Mouse (Mus musculus): ENCODE results near the gene Sec31a. TPM values are rescaled to one million over a fixed set of nuclear protein-coding genes. Genes with fewer than 3 reads are reported as not detected.

Sec31a gene
- total and polyA plus RNA-seq, 2 experiments from 2014 or later, result 73.8 to 209 TPM

DNA sequence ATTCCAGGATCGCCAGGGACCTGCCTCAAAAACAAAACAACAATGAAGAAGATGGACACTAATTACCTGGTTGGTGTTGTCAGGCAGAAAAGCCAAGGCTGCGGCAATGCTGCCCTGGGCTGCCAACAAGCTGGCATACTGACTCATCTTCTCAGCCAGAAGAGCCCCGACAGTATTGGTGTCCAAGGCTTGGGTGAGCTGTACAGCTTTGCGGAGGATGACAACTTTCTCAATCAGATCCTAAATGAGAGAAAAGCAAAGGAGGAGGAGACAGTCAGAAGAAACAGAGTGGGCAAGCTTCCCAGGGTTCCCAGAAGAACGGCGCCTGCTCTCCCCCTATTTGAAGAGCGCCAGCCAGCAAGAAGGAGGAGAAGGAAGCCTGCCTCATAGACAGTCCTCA lies 34.9 kb downstream of the Sec31a start:
- H3K4me2 ChIP-seq (ENCODE audit: low read depth, low read length), result no peak overlapping the region
- ATAC-seq (no peak), DNase-seq (ENCODE audit: low spot score) (no peak)
- H3K4me1 ChIP-seq (ENCODE audit: insufficient read depth, low read length), result no peaks in the 10 kb centered on the region
- no peak overlapping the region for H3K9ac ChIP-seq (replicated peaks; ENCODE audit: low read length)
- 87% methylated on average over 7 of the region's 7 CpGs for WGBS
- H3K36me3 ChIP-seq (ENCODE audit: insufficient read depth, low read length), result peaks cover 80% of the 10 kb centered on the region
- no peak overlapping the region for H3K4me3 ChIP-seq (ENCODE audit: low read length)
- no peaks in the 10 kb centered on the region for H3K27me3 ChIP-seq (ENCODE audit: insufficient read depth, low read length)
- no peak overlapping the region for H3K27ac ChIP-seq
- no peaks in the 10 kb centered on the region for H3K9me3 ChIP-seq (ENCODE audit: low read length)
- no peak for TF ChIP-seq CTCF (IDR thresholded peaks at IDR 0.05; ENCODE audit: low read depth)

DNA sequence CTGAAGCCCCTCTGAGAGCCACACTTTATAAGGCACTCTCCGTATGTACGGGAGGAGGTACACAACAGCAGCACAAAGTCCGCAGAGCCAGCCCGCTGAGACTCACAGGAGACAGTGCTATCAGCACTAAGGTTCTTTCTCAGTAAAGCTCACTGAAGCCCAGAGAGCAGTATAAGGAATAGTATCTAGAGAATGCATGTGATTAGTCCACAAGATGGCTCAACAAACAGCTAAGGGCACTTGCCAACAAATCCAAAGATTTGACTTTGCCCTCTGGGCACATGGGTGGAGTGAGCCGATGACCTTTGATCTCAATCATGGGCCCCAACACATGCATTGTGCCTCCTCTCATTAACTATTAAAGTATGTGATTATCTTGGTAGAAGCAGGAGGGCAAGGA lies 35.8 kb downstream of the Sec31a start:
- H3K9me3 ChIP-seq (ENCODE audit: low read length), result no peaks in the 10 kb centered on the region
- no peaks in the 10 kb centered on the region for H3K27me3 ChIP-seq (ENCODE audit: insufficient read depth, low read length)
- no peak overlapping the region for H3K4me2 ChIP-seq (ENCODE audit: low read depth, low read length)
- peaks cover 77% of the 10 kb centered on the region for H3K36me3 ChIP-seq (ENCODE audit: insufficient read depth, low read length)
- ATAC-seq (no peak), DNase-seq (ENCODE audit: low spot score) (no peak)
- 97% methylated on average over 5 of the region's 5 CpGs for WGBS
- no peak for TF ChIP-seq CTCF (IDR thresholded peaks at IDR 0.05; ENCODE audit: low read depth)
- no peak overlapping the region for H3K4me3 ChIP-seq (ENCODE audit: low read length)
- H3K9ac ChIP-seq (replicated peaks; ENCODE audit: low read length), result no peak overlapping the region
- no peaks in the 10 kb centered on the region for H3K4me1 ChIP-seq (ENCODE audit: insufficient read depth, low read length)
- no peak overlapping the region for H3K27ac ChIP-seq

GRCm38 (mm10) chr5:100378981-100379380 lies 37.1 kb downstream of the Sec31a start:
- H3K4me2 ChIP-seq (ENCODE audit: low read depth, low read length), result no peak overlapping the region
- WGBS, result 91% methylated on average over 2 of the region's 2 CpGs
- ATAC-seq, result no peak

DNA sequence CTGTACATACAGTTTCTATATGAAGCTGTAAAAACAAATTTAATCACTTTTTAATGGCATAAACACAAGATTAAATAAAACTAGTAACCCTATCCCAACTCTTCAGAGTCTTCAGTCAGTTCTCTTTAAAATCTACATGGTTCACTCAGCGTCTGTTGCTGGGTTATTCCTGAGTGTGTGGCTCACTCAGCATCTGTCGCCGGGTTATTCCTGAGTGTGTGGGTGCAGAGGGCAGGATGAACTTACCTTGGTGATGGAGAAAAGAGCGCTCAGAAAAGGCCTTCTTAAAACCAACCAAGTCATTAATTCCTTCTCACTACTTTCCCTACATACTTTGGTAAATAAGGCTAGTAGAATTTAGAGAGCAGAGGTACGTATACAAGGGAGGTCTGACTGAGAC lies 37.8 kb downstream of the Sec31a start:
- no peaks in the 10 kb centered on the region for H3K27me3 ChIP-seq (ENCODE audit: insufficient read depth, low read length)
- no peak overlapping the region for H3K4me2 ChIP-seq (ENCODE audit: low read depth, low read length)
- ATAC-seq, result no peak
- no peak overlapping the region for H3K4me3 ChIP-seq (ENCODE audit: low read length)
- H3K27ac ChIP-seq, result no peak overlapping the region
- H3K9ac ChIP-seq (replicated peaks; ENCODE audit: low read length), result no peak overlapping the region
- no peaks in the 10 kb centered on the region for H3K9me3 ChIP-seq (ENCODE audit: low read length)
- no peak for TF ChIP-seq CTCF (IDR thresholded peaks at IDR 0.05; ENCODE audit: low read depth)
- H3K4me1 ChIP-seq (ENCODE audit: insufficient read depth, low read length), result no peaks in the 10 kb centered on the region
- H3K36me3 ChIP-seq (ENCODE audit: insufficient read depth, low read length), result peaks cover 79% of the 10 kb centered on the region
- WGBS, result 94% methylated on average over 5 of the region's 5 CpGs
- DNase-seq (ENCODE audit: low spot score), result no peak

More at GRCm38 (mm10) chr5:100378981-100379380, 37.1 kb downstream of the Sec31a start:
- DNase-seq (ENCODE audit: low spot score), result no peak
- Histone ChIP-seq H3K4me3 (ENCODE audit: low read length) (no peak overlapping the region), H3K9me3 (ENCODE audit: low read length) (no peaks in the 10 kb centered on the region), H3K4me1 (ENCODE audit: insufficient read depth, low read length) (no peaks in the 10 kb centered on the region), H3K36me3 (ENCODE audit: insufficient read depth, low read length) (peaks cover 78% of the 10 kb centered on the region), H3K27ac (no peak overlapping the region), H3K27me3 (ENCODE audit: insufficient read depth, low read length) (no peaks in the 10 kb centered on the region), H3K9ac (replicated peaks; ENCODE audit: low read length) (no peak overlapping the region)
- no peak for TF ChIP-seq CTCF (IDR thresholded peaks at IDR 0.05; ENCODE audit: low read depth)

DNA sequence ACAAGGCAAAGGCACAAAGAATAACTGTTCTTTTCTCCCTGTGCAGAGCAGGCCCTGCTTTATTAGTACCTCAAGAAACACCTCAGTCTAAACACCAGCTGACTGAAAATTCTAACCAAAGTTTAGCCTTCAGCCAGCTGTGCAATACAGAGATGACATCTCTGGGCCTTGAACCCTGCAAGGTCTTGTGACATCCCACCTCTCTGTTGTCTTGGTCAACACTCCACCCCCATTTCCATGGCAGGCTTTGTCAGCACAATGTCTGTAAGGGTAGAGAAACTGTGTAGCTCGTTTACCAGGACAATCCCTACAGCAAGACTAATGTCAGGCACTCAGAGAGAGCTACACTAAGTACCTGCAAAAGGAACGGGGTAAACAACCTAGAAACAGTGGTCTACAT lies 38.7 kb downstream of the Sec31a start:
- Histone ChIP-seq H3K36me3 (ENCODE audit: insufficient read depth, low read length) (peaks cover 77% of the 10 kb centered on the region), H3K4me2 (ENCODE audit: low read depth, low read length) (no peak overlapping the region), H3K9me3 (ENCODE audit: low read length) (no peaks in the 10 kb centered on the region), H3K4me1 (ENCODE audit: insufficient read depth, low read length) (no peaks in the 10 kb centered on the region), H3K27me3 (ENCODE audit: insufficient read depth, low read length) (no peaks in the 10 kb centered on the region), H3K9ac (replicated peaks; ENCODE audit: low read length) (no peak overlapping the region), H3K4me3 (ENCODE audit: low read length) (no peak overlapping the region), H3K27ac (no peak overlapping the region)
- no peak for ATAC-seq
- DNase-seq (ENCODE audit: low spot score), result no peak
- TF ChIP-seq CTCF (IDR thresholded peaks at IDR 0.05; ENCODE audit: low read depth), result no peak
- WGBS, result 69% methylated on average over 2 of the region's 2 CpGs

GRCm38 (mm10) chr5:100374703-100375102 lies 41.3 kb downstream of the Sec31a start:
- H3K36me3 ChIP-seq (ENCODE audit: insufficient read depth, low read length), result peaks cover 55% of the 10 kb centered on the region

DNA sequence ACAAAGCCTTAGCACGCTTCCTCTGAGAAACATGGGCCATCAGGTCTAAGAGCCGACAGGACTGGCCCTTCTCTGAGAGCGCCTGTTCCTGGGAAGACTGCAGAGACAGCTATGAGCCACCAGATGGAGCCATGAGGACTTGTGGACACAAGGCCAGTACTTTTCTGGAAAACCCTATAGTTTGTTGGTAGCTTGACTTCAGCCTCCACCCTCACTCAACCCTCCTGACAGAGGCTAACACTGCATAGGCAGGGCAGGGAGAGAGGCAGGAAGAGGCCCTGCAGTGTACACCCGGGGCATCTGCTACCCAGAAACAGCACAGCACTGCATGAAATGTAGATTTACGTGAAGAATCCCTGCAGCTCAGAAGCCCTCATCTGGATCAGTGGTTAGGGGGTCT lies 42.1 kb downstream of the Sec31a start:
- Histone ChIP-seq H3K9me3 (ENCODE audit: low read length) (no peaks in the 10 kb centered on the region), H3K4me3 (ENCODE audit: low read length) (no peak overlapping the region), H3K4me1 (ENCODE audit: insufficient read depth, low read length) (no peaks in the 10 kb centered on the region; the same call in 1 of the 2 replicates), H3K27ac (no peak overlapping the region), H3K27me3 (ENCODE audit: insufficient read depth, low read length) (no peaks in the 10 kb centered on the region), H3K4me2 (ENCODE audit: low read depth, low read length) (no peak overlapping the region), H3K36me3 (ENCODE audit: insufficient read depth, low read length) (peaks cover 51% of the 10 kb centered on the region), H3K9ac (replicated peaks; ENCODE audit: low read length) (no peak overlapping the region)
- ATAC-seq (peak; percentile 75), DNase-seq (ENCODE audit: low spot score) (peak; percentile 81)
- 54% methylated on average over 5 of the region's 5 CpGs for WGBS
- TF ChIP-seq CTCF (IDR thresholded peaks at IDR 0.05; ENCODE audit: low read depth), result peak; percentile 82

More at GRCm38 (mm10) chr5:100374703-100375102, 41.3 kb downstream of the Sec31a start:
- no peak for DNase-seq (ENCODE audit: low spot score)
- no peak for TF ChIP-seq CTCF (IDR thresholded peaks at IDR 0.05; ENCODE audit: low read depth)
- Histone ChIP-seq H3K9ac (replicated peaks; ENCODE audit: low read length) (no peak overlapping the region), H3K4me1 (ENCODE audit: insufficient read depth, low read length) (no peaks in the 10 kb centered on the region; the same call in 1 of the 2 replicates), H3K4me3 (ENCODE audit: low read length) (no peak overlapping the region), H3K27me3 (ENCODE audit: insufficient read depth, low read length) (no peaks in the 10 kb centered on the region), H3K4me2 (ENCODE audit: low read depth, low read length) (no peak overlapping the region), H3K9me3 (ENCODE audit: low read length) (no peaks in the 10 kb centered on the region), H3K27ac (no peak overlapping the region)
- no peak; the same call in 1 of the 2 replicates for ATAC-seq
- 93% methylated on average over 2 of the region's 2 CpGs for WGBS
